Mouse (Mus musculus) heart, embryonic 15.5 days (tissue): ENCODE results near the gene Snrpa1. TPM values are rescaled to one million over a fixed set of nuclear protein-coding genes. Genes with fewer than 3 reads are reported as not detected.
A peak's percentile ranks its signal among the peaks of the same experiment; 100 is the strongest.

Experiments used
- ATAC-seq: fragments of 200-750 bp; cut with Nextera tagmentation; replicated peaks from 2 replicates; pipeline ENCODE4 v1.8.0; 2017; ENCODE audit warnings: low read depth, moderate TSS enrichment; ENCODE audit not compliant: insufficient number of reproducible peaks, insufficient read depth, low FRiP score
- H3K27ac ChIP-seq: fragments of 300-500 bp; sonication (generic); 2 replicates; pipeline ENCODE4 v1.5.1; 2015; ENCODE audit warnings: mild to moderate bottlenecking, inconsistent platforms
- H3K27me3 ChIP-seq: fragments of 300-500 bp; sonication (generic); 2 replicates; pipeline ENCODE4 v1.6.1; 2015; ENCODE audit warnings: inconsistent platforms
- H3K36me3 ChIP-seq: fragments of 300-500 bp; sonication (generic); 2 replicates; pipeline ENCODE4 v1.6.1; 2015; ENCODE audit warnings: mild to moderate bottlenecking, inconsistent platforms
- H3K4me1 ChIP-seq: fragments of 300-500 bp; sonication (generic); replicated peaks from 2 replicates; pipeline ENCODE4 v1.6.1; 2015; ENCODE audit warnings: inconsistent platforms
- H3K4me2 ChIP-seq: fragments of 300-500 bp; sonication (generic); 2 replicates; pipeline ENCODE4 v1.6.1; 2015; ENCODE audit warnings: inconsistent platforms, mild to moderate bottlenecking, moderate library complexity
- H3K4me3 ChIP-seq: fragments of 300-500 bp; sonication (generic); 2 replicates; pipeline ENCODE4 v1.5.1; 2015; ENCODE audit warnings: mild to moderate bottlenecking, inconsistent platforms
- H3K9ac ChIP-seq: fragments of 300-500 bp; sonication (generic); 2 replicates; pipeline ENCODE4 v1.6.1; 2015; ENCODE audit warnings: mild to moderate bottlenecking, inconsistent platforms
- H3K9me3 ChIP-seq: fragments of 300-500 bp; sonication (generic); replicated peaks from 2 replicates; pipeline ENCODE4 v1.6.1; 2016; ENCODE audit warnings: inconsistent platforms
- WGBS: fragments of 180-500 bp; shearing (Covaris S2); methylation state at CpG from one replicate; pipeline ENCODE4 v1.1.7; 2015; ENCODE audit warnings: mixed read lengths; 5-methylcytosine and 5-hydroxymethylcytosine counted together
- polyA plus RNA-seq: library from polyadenylated mRNA; unstranded; fragments of >200 nt; fragmentation: Nextera tagmentation; extraction: Ambion mirVana; gene quantifications from 2 replicates; pipeline ENCODE4 v1.2.1, GENCODE M21; 2015

Gene Snrpa1
- polyA plus RNA-seq = 86.1 and 90.1 TPM in 2 replicates

- peaks cover 8% of the 10 kb centered on the region for H3K36me3 ChIP-seq
- no peak for ATAC-seq
- H3K4me2 ChIP-seq = peak within 1 kb of the TSS; percentile 78
- H3K27me3 ChIP-seq = no peaks in the 10 kb centered on the region
- peaks cover 12% of the 10 kb centered on the region for H3K4me1 ChIP-seq
- 62% methylated on average over 1 of the region's 1 CpGs for WGBS
- H3K27ac ChIP-seq = no peak within 1 kb of the TSS
- H3K9ac ChIP-seq = peak within 1 kb of the TSS; percentile 90
- peak within 1 kb of the TSS; percentile 94 for H3K4me3 ChIP-seq
- no peaks in the 10 kb centered on the region for H3K9me3 ChIP-seq
Measured at GRCm38 (mm10) chr7:66058703-66059102, at the start of gene Snrpa1. Gene Snrpa1, plus strand, starts transcription at chr7:66059003.

GRCm38 (mm10) chr7:66010518-66010917 is 48.3 kb upstream of the Snrpa1 start:
- H3K27ac ChIP-seq = no peak overlapping the region
- no peak overlapping the region for H3K4me2 ChIP-seq
- H3K9me3 ChIP-seq = no peaks in the 10 kb centered on the region
- no peaks in the 10 kb centered on the region for H3K4me1 ChIP-seq
- H3K4me3 ChIP-seq = no peak overlapping the region
- H3K27me3 ChIP-seq = no peaks in the 10 kb centered on the region
- H3K36me3 ChIP-seq = no peaks in the 10 kb centered on the region
- no peak overlapping the region for H3K9ac ChIP-seq
- no peak for ATAC-seq
- 72% methylated on average over 6 of the region's 6 CpGs for WGBS

- WGBS = 65% methylated on average over 2 of the region's 2 CpGs
- H3K4me3 ChIP-seq = no peak overlapping the region
- H3K9me3 ChIP-seq = no peaks in the 10 kb centered on the region
- H3K36me3 ChIP-seq = no peaks in the 10 kb centered on the region
- no peaks in the 10 kb centered on the region; the same call in 1 of the 2 replicates for H3K27me3 ChIP-seq
- H3K27ac ChIP-seq = no peak overlapping the region
- ATAC-seq = no peak
- H3K9ac ChIP-seq = no peak overlapping the region
- 0 out of 2 replicates have a peak, but pooled peaks cover 2% of the 10 kb centered on the region for H3K4me1 ChIP-seq
- no peak overlapping the region for H3K4me2 ChIP-seq
Measured at GRCm38 (mm10) chr7:66027747-66028146, 31.1 kb upstream of the Snrpa1 start.

GRCm38 (mm10) chr7:66028766-66029512 is 29.9 kb upstream of the Snrpa1 start:
- 60% methylated on average over 6 of the region's 6 CpGs for WGBS
- Histone ChIP-seq H3K27me3 (no peaks in the 10 kb centered on the region; the same call in 1 of the 2 replicates), H3K9ac (no peak overlapping the region), H3K36me3 (no peaks in the 10 kb centered on the region), H3K4me1 (0 out of 2 replicates have a peak, but pooled peaks cover 2% of the 10 kb centered on the region), H3K9me3 (no peaks in the 10 kb centered on the region), H3K27ac (no peak overlapping the region), H3K4me2 (no peak overlapping the region), H3K4me3 (no peak overlapping the region)
- no peak for ATAC-seq

- H3K9me3 ChIP-seq = no peaks in the 10 kb centered on the region
- WGBS = 77% methylated on average over 8 of the region's 8 CpGs
- H3K4me2 ChIP-seq = no peak overlapping the region
- H3K36me3 ChIP-seq = no peaks in the 10 kb centered on the region
- no peak overlapping the region for H3K9ac ChIP-seq
- H3K27me3 ChIP-seq = 0 out of 2 replicates have a peak, but pooled peaks cover 7% of the 10 kb centered on the region
- ATAC-seq = no peak
- 0 out of 2 replicates have a peak, but pooled peaks cover 2% of the 10 kb centered on the region for H3K4me1 ChIP-seq
- no peak overlapping the region for H3K4me3 ChIP-seq
- H3K27ac ChIP-seq = no peak overlapping the region
Measured at GRCm38 (mm10) chr7:66036809-66037208, 22.0 kb upstream of the Snrpa1 start.

GRCm38 (mm10) chr7:66038261-66038660 is 20.5 kb upstream of the Snrpa1 start:
- ATAC-seq = no peak
- H3K36me3 ChIP-seq = no peaks in the 10 kb centered on the region
- H3K9me3 ChIP-seq = no peaks in the 10 kb centered on the region
- H3K9ac ChIP-seq = no peak overlapping the region
- WGBS = 46% methylated on average over 3 of the region's 3 CpGs
- no peak overlapping the region for H3K4me3 ChIP-seq
- no peak overlapping the region for H3K27ac ChIP-seq
- H3K4me1 ChIP-seq = 0 out of 2 replicates have a peak, but pooled peaks cover 2% of the 10 kb centered on the region
- H3K27me3 ChIP-seq = 0 out of 2 replicates have a peak, but pooled peaks cover 7% of the 10 kb centered on the region
- H3K4me2 ChIP-seq = no peak overlapping the region

GRCm38 (mm10) chr7:66038730-66039129 is 20.1 kb upstream of the Snrpa1 start:
- no peak for ATAC-seq
- 0 out of 2 replicates have a peak, but pooled peaks cover 7% of the 10 kb centered on the region for H3K27me3 ChIP-seq
- no peaks in the 10 kb centered on the region for H3K9me3 ChIP-seq
- 79% methylated on average over 11 of the region's 11 CpGs for WGBS
- no peak overlapping the region for H3K4me3 ChIP-seq
- no peak overlapping the region for H3K27ac ChIP-seq
- H3K9ac ChIP-seq = no peak overlapping the region
- no peaks in the 10 kb centered on the region for H3K36me3 ChIP-seq
- H3K4me2 ChIP-seq = no peak overlapping the region
- 0 out of 2 replicates have a peak, but pooled peaks cover 2% of the 10 kb centered on the region for H3K4me1 ChIP-seq

GRCm38 (mm10) chr7:66040026-66040814 is 18.6 kb upstream of the Snrpa1 start:
- WGBS = 68% methylated on average over 18 of the region's 18 CpGs
- no peak overlapping the region for H3K9ac ChIP-seq
- H3K36me3 ChIP-seq = no peaks in the 10 kb centered on the region
- ATAC-seq = no peak
- 0 out of 2 replicates have a peak, but pooled peaks cover 7% of the 10 kb centered on the region for H3K27me3 ChIP-seq
- no peak overlapping the region for H3K27ac ChIP-seq
- 0 out of 2 replicates have a peak, but pooled peaks cover 2% of the 10 kb centered on the region for H3K4me1 ChIP-seq
- no peaks in the 10 kb centered on the region for H3K9me3 ChIP-seq
- H3K4me2 ChIP-seq = no peak overlapping the region
- H3K4me3 ChIP-seq = no peak overlapping the region

GRCm38 (mm10) chr7:66043552-66044459 is 15.0 kb upstream of the Snrpa1 start, which contains the start of gene Gm45213:
Gene Gm45213, plus strand, starts transcription at chr7:66043602.
- H3K9me3 ChIP-seq = no peaks in the 10 kb centered on the region
- WGBS = 77% methylated on average over 10 of the region's 10 CpGs
- no peaks in the 10 kb centered on the region for H3K4me1 ChIP-seq

GRCm38 (mm10) chr7:66044617-66045016 is 14.2 kb upstream of the Snrpa1 start:
- Histone ChIP-seq H3K4me3 (no peak overlapping the region), H3K27ac (no peak overlapping the region), H3K4me1 (no peaks in the 10 kb centered on the region), H3K9ac (no peak overlapping the region), H3K9me3 (no peaks in the 10 kb centered on the region), H3K27me3 (peaks cover 13% of the 10 kb centered on the region; the same call in 1 of the 2 replicates), H3K4me2 (no peak overlapping the region), H3K36me3 (no peaks in the 10 kb centered on the region)
- no peak for ATAC-seq
- 51% methylated on average over 9 of the region's 9 CpGs for WGBS

More at GRCm38 (mm10) chr7:66043552-66044459, 15.0 kb upstream of the Snrpa1 start, which contains the start of gene Gm45213:
- ATAC-seq = no peak
- Histone ChIP-seq H3K4me3 (no peak within 1 kb of the TSS), H3K36me3 (no peaks in the 10 kb centered on the region), H3K9ac (no peak within 1 kb of the TSS), H3K27ac (no peak within 1 kb of the TSS), H3K27me3 (peaks cover 13% of the 10 kb centered on the region; the same call in 1 of the 2 replicates), H3K4me2 (no peak within 1 kb of the TSS)
